11 mouse cellular contexts compared by ENCODE assay signal in the genomic region with DNA sequence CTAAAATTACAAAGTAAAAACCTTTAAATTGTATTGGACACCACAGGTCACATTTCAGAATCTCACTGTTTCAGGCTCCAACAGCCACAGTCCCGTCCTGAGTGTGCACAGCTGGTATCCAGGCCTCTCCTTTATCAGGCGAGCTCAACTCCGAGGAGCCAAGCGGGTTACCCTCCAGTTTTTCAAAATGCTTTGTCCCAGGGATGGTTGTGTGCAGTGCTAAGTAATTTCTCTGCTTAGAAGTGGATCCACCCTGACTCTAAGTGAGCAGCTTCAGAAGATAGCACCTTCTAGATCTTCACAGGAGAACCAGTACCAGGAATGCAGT.
A peak's percentile ranks its signal among the peaks of the same experiment; 100 is the strongest.
DNase-seq lines count a peak whose midpoint lies in the region; ATAC-seq lines count a peak whose summit lies in the region.
"Had no signal": no experiment of that assay in that cellular context is flagged by ENCODE, and none has a peak within 500 bp of the region (broad histone marks: within the 10 kb centered on the region; RNA-seq: fewer than 3 reads in every experiment).

No protein-coding gene starts in this region.

- H3K9ac ChIP-seq in heart, embryonic 13.5 days = no peak overlapping the region
- H3K9ac ChIP-seq in neural tube, embryonic 11.5 days (ENCODE audit: low read length) = no peak overlapping the region
- H3K9ac ChIP-seq in neural tube, embryonic 15.5 days (replicated peaks) = no peak overlapping the region
- H3K9ac ChIP-seq in hindbrain, embryonic 13.5 days = no peak overlapping the region; the same call in 1 of the 2 replicates
- H3K9ac ChIP-seq: liver, postnatal 0 days had no signal

- H3K4me2 ChIP-seq in heart, embryonic 13.5 days = no peak overlapping the region
- H3K4me2 ChIP-seq in neural tube, embryonic 11.5 days (ENCODE audit: low read depth) = no peak overlapping the region
- H3K4me2 ChIP-seq in neural tube, embryonic 15.5 days = no peak overlapping the region
- H3K4me2 ChIP-seq in hindbrain, embryonic 13.5 days = no peak overlapping the region

- peak overlapping the region; percentile 56; the same call in 1 of the 2 replicates for H3K27ac ChIP-seq in heart, embryonic 13.5 days (replicated peaks)
- H3K27ac ChIP-seq in neural tube, embryonic 11.5 days (ENCODE audit: low read depth, low read length) = no peak overlapping the region
- H3K27ac ChIP-seq in neural tube, embryonic 15.5 days (replicated peaks) = no peak overlapping the region
- 0 out of 2 replicates have a peak overlapping the region, but pooled peaks have one; percentile 59 for H3K27ac ChIP-seq in hindbrain, embryonic 13.5 days

- no peak for DNase-seq in heart, postnatal 14 days
- peak; percentile 26 for DNase-seq in neural tube, embryonic 11.5 days (ENCODE audit: low spot score)
- no peak for DNase-seq in spleen, postnatal 4 days (ENCODE audit: low spot score in 2 of 2)
- DNase-seq in spleen, postnatal 10 days (ENCODE audit: low spot score in 2 of 2) = no peak
- DNase-seq: heart, adult 18-20 months; liver, postnatal 0 days; retina, postnatal 1 day had no signal

- peaks cover 22% of the 10 kb centered on the region for H3K4me1 ChIP-seq in heart, embryonic 13.5 days
- H3K4me1 ChIP-seq in neural tube, embryonic 11.5 days (ENCODE audit: control insufficient read depth, insufficient read depth, low read length) = peaks cover 8% of the 10 kb centered on the region
- H3K4me1 ChIP-seq in neural tube, embryonic 15.5 days = peaks cover 14% of the 10 kb centered on the region
- peaks cover 29% of the 10 kb centered on the region for H3K4me1 ChIP-seq in hindbrain, embryonic 13.5 days (replicated peaks)

- ATAC-seq in heart, embryonic 13.5 days (ENCODE audit: extremely low read depth, insufficient number of reproducible peaks, low FRiP score, low TSS enrichment) = no peak
- ATAC-seq in neural tube, embryonic 11.5 days (ENCODE audit: insufficient read depth, low FRiP score, low TSS enrichment) = no peak
- ATAC-seq in neural tube, embryonic 15.5 days (ENCODE audit: low FRiP score) = no peak
- no peak for ATAC-seq in hindbrain, embryonic 13.5 days (ENCODE audit: low FRiP score)
- ATAC-seq: liver, postnatal 0 days had no signal

- H3K36me3 ChIP-seq in heart, embryonic 13.5 days = no peaks in the 10 kb centered on the region
- H3K36me3 ChIP-seq in neural tube, embryonic 11.5 days (ENCODE audit: control insufficient read depth, insufficient read depth, low read length) = no peaks in the 10 kb centered on the region
- no peaks in the 10 kb centered on the region for H3K36me3 ChIP-seq in neural tube, embryonic 15.5 days
- no peaks in the 10 kb centered on the region for H3K36me3 ChIP-seq in hindbrain, embryonic 13.5 days

- H3K9me3 ChIP-seq in heart, embryonic 13.5 days = no peaks in the 10 kb centered on the region
- H3K9me3 ChIP-seq in neural tube, embryonic 11.5 days (ENCODE audit: control insufficient read depth, low read length) = no peaks in the 10 kb centered on the region
- H3K9me3 ChIP-seq in neural tube, embryonic 15.5 days (replicated peaks) = no peaks in the 10 kb centered on the region
- H3K9me3 ChIP-seq in hindbrain, embryonic 13.5 days = no peaks in the 10 kb centered on the region

- WGBS in heart, embryonic 13.5 days = 41% methylated on average over 4 of the region's 4 CpGs
- WGBS in neural tube, embryonic 11.5 days = 42% methylated on average over 4 of the region's 4 CpGs
- WGBS in neural tube, embryonic 15.5 days = 24% methylated on average over 4 of the region's 4 CpGs
- 30% methylated on average over 4 of the region's 4 CpGs for WGBS in hindbrain, embryonic 13.5 days

- H3K27me3 ChIP-seq in heart, embryonic 13.5 days (replicated peaks) = no peaks in the 10 kb centered on the region
- H3K27me3 ChIP-seq in neural tube, embryonic 11.5 days (ENCODE audit: control insufficient read depth, insufficient read depth, low read length) = no peaks in the 10 kb centered on the region
- no peaks in the 10 kb centered on the region for H3K27me3 ChIP-seq in neural tube, embryonic 15.5 days (replicated peaks)
- no peaks in the 10 kb centered on the region for H3K27me3 ChIP-seq in hindbrain, embryonic 13.5 days

- intact Hi-C loops in heart, postnatal 14 days (cut with DNase I) = no loop called here

- no peak overlapping the region for H3K4me3 ChIP-seq in heart, embryonic 13.5 days
- no peak overlapping the region for H3K4me3 ChIP-seq in neural tube, embryonic 11.5 days (ENCODE audit: low read depth, low read length)
- no peak overlapping the region for H3K4me3 ChIP-seq in neural tube, embryonic 15.5 days (replicated peaks)
- H3K4me3 ChIP-seq in hindbrain, embryonic 13.5 days = no peak overlapping the region
- H3K4me3 ChIP-seq: layer of hippocampus, adult 2 months had no signal

Comparison
In these comparisons a context has a peak if more than half of its experiments do, and no peak if none do; other contexts are left out.
1. H3K27ac ChIP-seq: peak in heart, embryonic 13.5 days (single experiment) and hindbrain, embryonic 13.5 days (single experiment); none in neural tube, embryonic 11.5 days (single experiment) and neural tube, embryonic 15.5 days (single experiment).